Comparison of ENCODE assay signal across 9 mouse cellular contexts in the genomic region with DNA sequence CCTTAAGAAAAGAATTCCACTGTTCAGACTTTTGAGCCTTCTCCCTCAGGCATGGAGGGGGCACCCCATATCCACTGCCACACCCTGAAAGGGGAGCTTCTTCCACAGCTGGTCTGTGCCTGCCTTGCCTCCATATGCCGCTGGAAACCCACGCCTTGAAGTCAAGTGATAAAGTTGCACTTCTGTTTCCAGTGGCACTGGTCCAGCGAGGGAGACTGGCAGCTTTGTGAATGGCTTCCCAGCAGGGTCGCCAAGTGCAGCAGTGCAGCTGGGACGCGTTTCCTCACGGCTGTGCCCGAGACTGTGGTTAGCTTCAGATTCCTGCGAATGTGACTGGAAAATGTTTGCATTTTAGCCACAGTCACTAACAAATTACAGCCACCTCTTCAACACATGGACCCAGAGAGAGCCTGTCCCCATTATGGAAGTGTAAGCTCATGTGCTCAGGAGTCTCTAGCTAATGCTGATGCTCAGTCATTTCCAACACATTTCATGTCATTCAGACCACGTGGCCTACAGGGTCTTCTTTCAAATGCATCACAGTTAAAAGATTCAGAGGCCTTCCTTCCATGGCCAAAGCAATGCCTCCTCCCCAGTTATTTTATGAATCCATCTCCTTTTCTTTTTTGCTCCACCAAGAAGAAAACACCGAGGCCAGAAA.
DNase-seq lines count a peak whose midpoint lies in the region; ATAC-seq and TF ChIP-seq lines count a peak whose summit lies in the region.
"Had no signal": no experiment of that assay in that cellular context is flagged by ENCODE, and none has a peak within 500 bp of the region (broad histone marks: within the 10 kb centered on the region; RNA-seq: fewer than 3 reads in every experiment).

No protein-coding gene starts in this region.

- no peak overlapping the region for H3K4me3 ChIP-seq in C2C12 (ENCODE audit: insufficient read depth, poor library complexity, severe bottlenecking)
- H3K4me3 ChIP-seq in heart, adult 2 months: no peak overlapping the region
- no peak overlapping the region for H3K4me3 ChIP-seq in midbrain, postnatal 0 days (ENCODE audit: low read depth, low read length)
- H3K4me3 ChIP-seq: liver, embryonic 15.5 days had no signal

- no peak overlapping the region for H3K27ac ChIP-seq in heart, adult 2 months
- no peak overlapping the region for H3K27ac ChIP-seq in midbrain, postnatal 0 days (ENCODE audit: low read depth, low read length)
- H3K27ac ChIP-seq: liver, embryonic 15.5 days had no signal

- intact Hi-C loops in heart, adult 2 months (cut with DNase I): loop anchor here (10.0 kb wide), 1 partner anchor 545 kb away; no protein-coding TSS in a partner anchor

- no peak for TF ChIP-seq EP300 in heart, adult 2 months (IDR thresholded peaks at IDR 0.05; ENCODE audit: insufficient read depth, low read depth, low read length)

- WGBS in heart, adult 2 months: 34% methylated on average over 11 of the region's 11 CpGs
- 46% methylated on average over 11 of the region's 11 CpGs for WGBS in midbrain, postnatal 0 days

- H3K4me1 ChIP-seq in heart, adult 2 months (ENCODE audit: control insufficient read depth, insufficient read depth, low read length): peaks cover 6% of the 10 kb centered on the region
- H3K4me1 ChIP-seq in midbrain, postnatal 0 days (ENCODE audit: insufficient read depth, low read length): no peaks in the 10 kb centered on the region
- H3K4me1 ChIP-seq: liver, embryonic 15.5 days had no signal

- ATAC-seq in midbrain, postnatal 0 days (ENCODE audit: low FRiP score): no peak
- ATAC-seq in cerebellum, adult (ENCODE audit: insufficient number of reproducible peaks, low FRiP score, low TSS enrichment): no peak

- H3K4me2 ChIP-seq in midbrain, postnatal 0 days (ENCODE audit: low read depth, low read length, poor library complexity, severe bottlenecking): no peak overlapping the region
- H3K4me2 ChIP-seq: liver, embryonic 15.5 days had no signal

- no peak overlapping the region for H3ac ChIP-seq in C2C12 (ENCODE audit: control insufficient read depth, insufficient read length, low read depth)

- no peaks in the 10 kb centered on the region for H3K9me3 ChIP-seq in midbrain, postnatal 0 days (ENCODE audit: low read length)
- H3K9me3 ChIP-seq: liver, embryonic 15.5 days had no signal

- H3K36me3 ChIP-seq in C2C12 (ENCODE audit: control insufficient read depth, insufficient read depth): no peaks in the 10 kb centered on the region
- H3K36me3 ChIP-seq in heart, adult 2 months (ENCODE audit: control insufficient read depth, insufficient read depth, low read length): no peaks in the 10 kb centered on the region
- H3K36me3 ChIP-seq in midbrain, postnatal 0 days (ENCODE audit: insufficient read depth, low read length): no peaks in the 10 kb centered on the region
- H3K36me3 ChIP-seq: liver, embryonic 15.5 days had no signal

- peak; percentile 54 to 69 for DNase-seq in cerebellum, postnatal 14 days
- DNase-seq in cerebellum, adult 8-10 months: no peak
- DNase-seq in heart, adult 2 months: peak; percentile 32 to 42
- DNase-seq in left cerebral cortex, adult 11 months (ENCODE audit: low spot score): peak; percentile 14
- peak; percentile 77 for DNase-seq in midbrain, postnatal 0 days (ENCODE audit: low spot score)
- no peak for DNase-seq in spleen, adult 18-20 months

- no peak overlapping the region for H3K9ac ChIP-seq in heart, adult 2 months (ENCODE audit: low read depth, low read length)
- H3K9ac ChIP-seq in midbrain, postnatal 0 days (replicated peaks; ENCODE audit: low read length, poor library complexity, severe bottlenecking): no peak overlapping the region
- H3K9ac ChIP-seq: liver, embryonic 15.5 days had no signal

- no peak for TF ChIP-seq POLR2A in heart, adult 2 months (IDR thresholded peaks at IDR 0.05; ENCODE audit: insufficient read depth, low read depth, low read length)

- H3K79me2 ChIP-seq in C2C12 (ENCODE audit: control insufficient read depth, insufficient read depth): no peaks in the 10 kb centered on the region
- H3K79me2 ChIP-seq in heart, adult 2 months (replicated peaks; ENCODE audit: control insufficient read depth, insufficient read depth, low read length): no peaks in the 10 kb centered on the region

- H3K79me3 ChIP-seq in C2C12 (ENCODE audit: low read depth): no peaks in the 10 kb centered on the region

- no peaks in the 10 kb centered on the region for H3K27me3 ChIP-seq in C2C12 (ENCODE audit: control insufficient read depth, insufficient read depth, insufficient read length)
- H3K27me3 ChIP-seq in heart, adult 2 months (ENCODE audit: control insufficient read depth, insufficient read depth, low read length): no peaks in the 10 kb centered on the region
- no peaks in the 10 kb centered on the region for H3K27me3 ChIP-seq in midbrain, postnatal 0 days (ENCODE audit: insufficient read depth, low read length)
- H3K27me3 ChIP-seq: liver, embryonic 15.5 days had no signal

- TF ChIP-seq CTCF in C2C12 (IDR thresholded peaks at IDR 0.05; ENCODE audit: control insufficient read depth, insufficient read depth, insufficient read length): no peak
- no peak for TF ChIP-seq CTCF in heart, adult 2 months (IDR thresholded peaks at IDR 0.05)
- no peak for TF ChIP-seq CTCF in midbrain, postnatal 0 days (IDR thresholded peaks at IDR 0.05)

TF ChIP-seq in C2C12, 6 proteins besides CTCF, POLR2A, EP300 and RAD21:
- no peak for TF ChIP-seq MYOG (IDR thresholded peaks at IDR 0.05; ENCODE audit: control insufficient read depth, extremely low read depth, insufficient read length)
- TF ChIP-seq USF1 (IDR thresholded peaks at IDR 0.05; ENCODE audit: low read depth): peak; percentile 64
TF ChIP-seq in C2C12: peak in this region for 1.

Comparison
In these comparisons a context has a peak if more than half of its experiments do, and no peak if none do; other contexts are left out.
1. DNase-seq: peak in cerebellum, postnatal 14 days (2 of 2), heart, adult 2 months (2 of 2), left cerebral cortex, adult 11 months (single experiment) and midbrain, postnatal 0 days (single experiment); none in cerebellum, adult 8-10 months (single experiment) and spleen, adult 18-20 months (0 of 2).